Mouse (Mus musculus) embryo, embryonic 10 days (tissue): ENCODE data around the gene Ccdc88a.

Source experiments
- DNase-seq: peaks from one replicate; pipeline ENCODE4 v3.0.0-alpha.2; 2015; ENCODE audit warnings: low spot score

The Ccdc88a gene

DNA sequence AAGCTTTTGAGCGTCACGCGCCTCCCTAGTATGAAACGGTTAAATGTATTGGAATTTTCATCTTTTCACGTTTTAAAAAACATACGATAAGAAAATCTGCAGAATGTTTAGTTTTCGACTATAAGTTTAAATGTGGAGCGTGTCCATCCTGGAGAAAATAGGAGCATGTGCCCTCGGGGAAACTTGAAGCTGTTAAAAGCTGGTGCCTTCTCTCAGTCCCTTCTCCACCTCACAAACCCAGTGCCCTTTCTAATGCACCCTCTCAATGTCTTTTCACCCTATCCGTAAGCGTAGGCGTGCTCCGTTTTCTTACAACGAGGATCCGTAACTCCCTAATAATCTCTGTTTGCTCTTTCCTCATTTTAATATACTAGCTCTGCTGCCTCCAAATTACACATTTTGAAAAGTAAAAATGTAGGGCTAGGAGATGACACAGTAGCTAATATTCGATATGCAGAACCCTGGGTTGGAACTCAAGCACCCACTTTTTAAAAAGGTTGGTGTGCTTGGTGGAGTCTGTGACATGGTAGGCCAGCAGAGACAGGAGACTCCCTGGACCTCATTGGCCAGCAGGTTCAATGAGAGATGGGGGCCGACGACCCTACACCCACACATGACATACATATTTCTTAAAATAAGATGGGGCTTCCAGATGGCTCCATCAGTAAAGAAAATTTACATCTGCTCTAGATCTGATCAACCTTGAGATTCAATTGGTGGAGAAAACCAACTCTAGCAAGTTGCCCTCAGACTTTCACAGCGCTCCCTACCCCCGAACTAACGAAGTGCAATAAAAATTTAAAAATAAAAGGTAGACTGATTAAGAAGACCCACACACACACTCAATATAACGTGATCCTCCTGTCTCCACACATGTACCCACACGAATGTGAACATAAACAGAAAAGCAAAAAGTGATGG lies 175.3 kb downstream of the Ccdc88a start:
- DNase-seq = no peak

DNA sequence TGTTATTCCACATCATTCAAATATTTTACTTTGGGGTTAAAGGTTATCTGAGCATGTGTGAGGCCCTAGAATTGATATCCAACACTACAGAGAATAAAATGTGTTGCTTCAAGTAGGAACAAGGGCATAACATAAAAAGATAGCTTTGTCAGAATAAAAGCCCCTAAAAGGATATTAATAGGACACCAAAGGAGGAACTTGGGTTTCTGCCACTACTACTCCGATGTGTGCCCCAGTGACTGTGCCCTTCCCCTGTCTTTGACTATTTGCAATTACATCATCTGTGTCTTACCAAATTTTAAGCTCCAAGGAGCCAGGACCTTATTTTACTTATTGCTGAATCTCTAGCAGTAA lies 175.9 kb downstream of the Ccdc88a start:
- DNase-seq = no peak
